Mouse (Mus musculus): ENCODE results near the gene Spata31.
A peak's percentile ranks its signal among the peaks of the same experiment; 100 is the strongest.

Gene Spata31

DNA sequence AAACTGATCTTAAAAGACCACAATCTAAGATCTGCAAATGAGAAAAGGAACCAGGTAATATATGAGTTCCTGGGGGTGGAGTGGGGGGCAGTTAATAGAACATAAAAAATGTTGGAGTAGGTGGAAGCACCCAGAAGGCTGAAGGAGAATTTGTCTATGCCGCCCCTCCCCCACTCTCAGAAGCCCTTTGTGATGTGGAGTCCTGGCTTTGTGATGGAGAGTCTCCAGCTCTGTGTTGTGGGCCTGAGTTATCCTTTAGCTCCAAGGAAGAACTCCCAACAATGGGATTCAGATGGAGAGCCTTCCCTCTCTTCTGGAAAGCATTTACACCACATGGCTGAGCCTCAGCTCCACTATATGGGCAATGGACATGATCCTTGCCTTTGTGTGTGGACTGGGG, at the start of gene Spata31:
Gene Spata31, plus strand, starts transcription at position 216 of the 400 bp plus-strand sequence.
- DNase-seq (ENCODE audit: low read depth, low spot score): peak; percentile 42

DNA sequence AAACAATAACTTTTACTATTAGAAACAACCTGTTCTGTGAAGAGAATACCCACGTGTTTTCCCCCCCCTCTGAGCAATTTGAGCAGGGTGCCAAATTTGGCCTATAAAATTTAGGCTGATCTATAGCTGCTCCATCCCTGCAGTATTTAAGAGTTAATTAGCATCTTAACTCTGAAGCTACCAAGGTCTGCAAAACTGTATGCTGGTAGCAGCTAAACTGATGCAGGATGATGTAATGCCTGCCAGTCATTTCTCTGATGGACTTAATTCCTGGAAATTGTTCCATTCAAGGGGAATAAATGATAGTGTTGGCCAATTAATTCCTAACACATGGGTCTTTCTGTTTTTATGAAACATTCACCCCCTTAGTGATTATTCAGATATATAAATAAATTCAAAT, 14.1 kb upstream of the Spata31 start:
- DNase-seq (ENCODE audit: low read depth, low spot score): no peak

DNA sequence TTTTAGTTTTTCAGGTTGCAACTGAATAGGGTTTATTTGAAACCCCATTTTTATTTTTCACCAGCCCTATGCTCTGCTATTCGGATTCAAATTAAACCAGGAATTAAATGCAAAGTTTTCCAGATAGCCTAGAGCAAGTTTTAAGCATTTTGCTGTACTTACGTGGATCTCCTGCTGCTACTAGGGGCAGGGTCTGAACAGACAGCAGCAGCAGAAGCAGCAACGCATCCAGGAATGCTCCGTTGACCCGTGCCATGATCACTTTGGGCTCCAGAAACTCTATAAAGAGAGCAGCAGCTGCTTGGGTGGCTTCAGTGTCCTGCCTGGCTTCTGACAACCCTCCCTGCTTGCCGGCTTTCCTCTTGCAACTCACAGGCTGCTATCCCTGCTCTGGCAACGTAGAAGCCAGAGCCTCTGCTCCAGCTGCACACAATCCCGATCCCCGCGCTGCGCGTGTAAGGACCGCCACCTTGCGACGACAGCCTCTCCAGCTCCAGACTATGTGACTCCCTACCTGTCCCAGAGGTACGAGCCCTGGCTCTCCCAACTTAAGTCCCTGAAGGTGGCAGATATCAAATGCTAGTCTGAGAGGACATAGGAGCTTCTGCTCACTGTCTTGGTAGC, 13.5 kb upstream of the Spata31 start, which contains the start of gene Cntnap3:
Gene Cntnap3, minus strand, starts transcription at position 371 of the 624 bp plus-strand sequence.
- DNase-seq (ENCODE audit: low read depth, low spot score): peak; percentile 70
